Mouse (Mus musculus) c-Kit-positive CD71-positive TER-119-positive erythroid progenitor cells, embryonic 14.5 days (primary cell): Measurements from ENCODE around the gene Zfp553.

Experiments
- DNase-seq: peaks from one replicate; pipeline ENCODE4 v3.0.0-alpha.2; 2013; ENCODE audit warnings: low spot score

The Zfp553 gene

GRCm38 (mm10) chr7:127271093-127271492 lies 38.2 kb downstream of the Zfp553 start:
- DNase-seq, result no peak

- DNase-seq, result no peak
Measured at GRCm38 (mm10) chr7:127272566-127272965, 39.7 kb downstream of the Zfp553 start.

- DNase-seq, result no peak
Measured at GRCm38 (mm10) chr7:127273118-127273923, 40.5 kb downstream of the Zfp553 start.

GRCm38 (mm10) chr7:127273925-127274789 lies 41.3 kb downstream of the Zfp553 start, which contains the start of gene Sephs2:
Gene Sephs2 (minus strand): TSS chr7:127274055.
- peak; percentile 96 for DNase-seq

- no peak for DNase-seq
Measured at GRCm38 (mm10) chr7:127276519-127276961, 43.7 kb downstream of the Zfp553 start.

- DNase-seq, result peak; percentile 42
Measured at GRCm38 (mm10) chr7:127278311-127278710, 45.5 kb downstream of the Zfp553 start.

GRCm38 (mm10) chr7:127280092-127280491 lies 47.2 kb downstream of the Zfp553 start:
- DNase-seq, result no peak

GRCm38 (mm10) chr7:127281114-127281513 lies 48.3 kb downstream of the Zfp553 start:
- DNase-seq, result no peak

- no peak for DNase-seq
Measured at GRCm38 (mm10) chr7:127282190-127282589, 49.3 kb downstream of the Zfp553 start.

- DNase-seq, result peak; percentile 48
Measured at GRCm38 (mm10) chr7:127285154-127285553, 52.3 kb downstream of the Zfp553 start.
